Mouse (Mus musculus) macrophage (primary cell): ENCODE data around the gene Nlgn3. TPM values are rescaled to one million over a fixed set of nuclear protein-coding genes. Genes with fewer than 3 reads are reported as not detected.

Source experiments
- H3K27ac ChIP-seq: fragments of 350-480 bp; formaldehyde crosslinking; 2 replicates; pipeline ENCODE4 v1.9.0; 2021
- H3K36me3 ChIP-seq: fragments of 350-480 bp; formaldehyde crosslinking; 2 replicates; pipeline ENCODE4 v1.9.0; 2021; ENCODE audit errors: inconsistent target
- H3K4me3 ChIP-seq: fragments of 350-480 bp; formaldehyde crosslinking; 2 replicates; pipeline ENCODE4 v1.9.0; 2021; ENCODE audit errors: inconsistent target
- H3K79me2 ChIP-seq: fragments of 350-480 bp; formaldehyde crosslinking; 2 replicates; pipeline ENCODE4 v1.9.0; 2021; ENCODE audit errors: inconsistent target
- WGBS: methylation state at CpG from one replicate; pipeline ENCODE4 v1.1.7; 2026; ENCODE audit warnings: inconsistent platforms; ENCODE audit not compliant: missing documents; 5-methylcytosine and 5-hydroxymethylcytosine counted together
- polyA plus RNA-seq: library from polyadenylated mRNA; stranded (reverse); fragments of 250-400 nt; gene quantifications from 3 replicates; pipeline ENCODE4 v1.2.4, GENCODE M21; 2018; ENCODE audit warnings: inconsistent platforms
- total RNA-seq, 78 experiments: library from RNA; depleted of rRNA; stranded (reverse); fragments of 250-400 nt; gene quantifications; 1 replicate in 9 of 78; 2 replicates in 24 of 78; 3 replicates in 43 of 78; 4 replicates in 2 of 78; pipeline ENCODE4 v1.2.4; 2018; ENCODE audit warnings: inconsistent platforms in 56 of 78

Nlgn3 gene
- total RNA-seq (2018; cell fraction: chromatin; rRNA removed), result 1 to 10 TPM in 4 of 26 experiments, under 1 TPM in 7, not detected in 15; 0.10 to 1.3 (median 0.60) TPM
- total RNA-seq (2018; cell fraction: cytosol; rRNA removed), result not detected
- total RNA-seq (2018; cell fraction: nucleus; rRNA removed), result 1 to 10 TPM in 1 of 26 experiments, under 1 TPM in 4, not detected in 21; 0.42 to 1.1 (median 0.56) TPM
- not detected in 3 replicates for polyA plus RNA-seq

DNA sequence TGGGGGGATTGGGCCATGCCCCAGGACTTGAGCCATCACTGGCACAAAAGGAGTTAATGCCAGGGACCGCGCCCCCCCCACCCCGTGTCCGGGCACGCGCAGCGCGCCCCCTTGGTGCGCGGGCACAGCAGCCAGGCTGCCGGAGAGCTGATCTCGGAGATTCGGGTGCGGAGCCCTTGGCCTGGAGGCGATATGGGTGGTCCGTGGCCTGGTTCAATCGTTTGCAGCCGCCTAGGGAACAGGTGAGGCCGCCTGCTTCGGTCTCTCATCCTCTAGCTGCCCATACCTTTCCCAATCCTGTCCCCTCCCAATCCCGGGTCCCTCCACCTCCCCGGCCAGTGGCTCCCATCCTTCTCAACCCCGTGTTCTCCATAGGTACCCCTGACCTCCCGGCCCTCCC, at the start of gene Nlgn3:
TSS of gene Nlgn3 (plus strand) at position 114 of the 400 bp plus-strand sequence.
- no peak within 1 kb of the TSS for H3K4me3 ChIP-seq
- peaks cover 6% of the 10 kb centered on the region; the same call in 1 of the 2 replicates for H3K36me3 ChIP-seq
- no peaks in the 10 kb centered on the region for H3K79me2 ChIP-seq
- H3K27ac ChIP-seq, result no peak within 1 kb of the TSS
- WGBS, result 52% methylated on average over 24 of the region's 24 CpGs

DNA sequence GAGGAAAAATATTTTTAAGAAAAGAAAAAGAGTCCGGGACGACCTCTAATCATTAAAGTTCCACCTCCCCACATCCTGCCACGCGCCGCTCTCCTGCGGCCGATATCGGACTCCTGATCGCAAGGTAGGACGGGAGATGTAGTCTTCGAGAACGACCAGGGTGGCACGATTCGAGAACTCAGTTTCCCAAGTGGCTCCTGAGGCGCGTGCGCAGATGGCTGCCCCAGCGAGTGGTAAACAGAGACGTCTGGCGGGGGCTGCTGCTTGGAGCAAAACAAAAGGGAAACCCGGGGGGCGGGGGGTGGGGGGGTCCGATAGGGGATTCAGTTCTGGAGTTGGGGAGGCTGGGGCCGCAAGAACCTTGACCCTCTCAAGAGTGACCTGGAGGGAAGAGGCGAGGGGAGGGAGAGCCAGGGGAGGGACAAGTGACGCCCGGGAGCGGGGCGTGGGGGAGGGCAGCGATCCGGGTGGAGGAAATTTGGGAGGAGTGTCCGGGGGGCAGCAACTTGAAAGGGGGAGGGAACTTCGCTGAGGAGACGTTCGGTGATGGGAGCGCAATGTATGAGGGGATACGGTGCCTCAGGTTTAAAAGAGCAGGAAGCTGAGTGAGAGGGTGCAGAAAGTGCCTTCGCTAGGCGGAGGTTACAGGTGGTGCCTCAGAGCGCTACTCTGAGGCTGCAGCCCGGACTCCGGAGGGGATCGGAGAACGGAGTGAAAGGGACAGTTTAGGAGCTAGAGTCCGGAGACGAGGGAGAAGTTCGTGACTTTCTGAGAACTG, 44.8 kb upstream of the Nlgn3 start, which contains the start of gene Foxo4:
TSS of gene Foxo4 (plus strand) at position 577 of the 778 bp plus-strand sequence.
- H3K27ac ChIP-seq, result peak within 1 kb of the TSS; percentile 39
- WGBS, result 23% methylated on average over 35 of the region's 47 CpGs
- H3K4me3 ChIP-seq, result peak within 1 kb of the TSS; percentile 65
- no peaks in the 10 kb centered on the region for H3K79me2 ChIP-seq
- H3K36me3 ChIP-seq, result no peaks in the 10 kb centered on the region

DNA sequence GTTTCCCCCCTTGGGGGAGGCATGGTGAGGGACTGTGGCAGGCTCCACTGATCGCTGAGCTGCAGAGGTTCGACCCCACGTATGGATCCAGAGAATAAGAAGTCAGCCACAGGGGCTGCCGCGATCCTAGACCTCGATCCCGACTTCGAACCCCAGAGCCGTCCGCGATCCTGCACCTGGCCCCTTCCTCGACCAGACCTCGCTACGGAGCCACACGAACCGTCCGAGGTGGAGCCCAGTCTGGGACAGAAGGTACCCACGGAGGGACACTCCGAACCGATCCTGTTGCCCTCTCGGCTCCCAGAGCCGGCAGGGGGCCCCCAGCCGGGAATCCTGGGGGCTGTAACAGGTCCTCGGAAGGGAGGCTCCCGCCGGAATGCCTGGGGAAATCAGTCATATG, 44.2 kb upstream of the Nlgn3 start:
- H3K36me3 ChIP-seq, result no peaks in the 10 kb centered on the region
- H3K27ac ChIP-seq, result peak overlapping the region; percentile 39; the same call in 1 of the 2 replicates
- WGBS, result 24% methylated on average over 23 of the region's 26 CpGs
- H3K79me2 ChIP-seq, result no peaks in the 10 kb centered on the region
- H3K4me3 ChIP-seq, result peak overlapping the region; percentile 65

DNA sequence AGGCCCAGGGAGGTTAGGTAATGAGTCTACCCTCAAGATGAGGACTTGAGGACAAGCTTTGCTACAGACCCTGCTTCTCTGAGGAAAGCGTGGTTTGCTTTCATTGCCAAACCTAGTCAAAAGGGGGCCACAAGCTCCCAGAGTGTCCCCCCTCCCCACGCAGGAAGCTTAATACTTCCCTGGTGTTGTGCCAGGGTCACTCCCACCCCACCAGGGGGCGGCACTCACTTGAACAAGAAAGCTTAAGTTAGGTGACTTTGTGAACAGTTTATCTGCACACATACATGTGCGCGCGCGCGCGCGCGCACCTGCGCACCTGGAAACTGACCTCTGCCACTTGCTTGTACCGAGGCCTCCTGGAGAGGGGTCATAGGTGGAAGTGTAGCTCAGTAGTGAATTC, 42.4 kb upstream of the Nlgn3 start:
- no peaks in the 10 kb centered on the region for H3K36me3 ChIP-seq
- H3K79me2 ChIP-seq, result no peaks in the 10 kb centered on the region
- no peak overlapping the region for H3K27ac ChIP-seq
- 87% methylated on average over 12 of the region's 13 CpGs for WGBS
- no peak overlapping the region for H3K4me3 ChIP-seq

DNA sequence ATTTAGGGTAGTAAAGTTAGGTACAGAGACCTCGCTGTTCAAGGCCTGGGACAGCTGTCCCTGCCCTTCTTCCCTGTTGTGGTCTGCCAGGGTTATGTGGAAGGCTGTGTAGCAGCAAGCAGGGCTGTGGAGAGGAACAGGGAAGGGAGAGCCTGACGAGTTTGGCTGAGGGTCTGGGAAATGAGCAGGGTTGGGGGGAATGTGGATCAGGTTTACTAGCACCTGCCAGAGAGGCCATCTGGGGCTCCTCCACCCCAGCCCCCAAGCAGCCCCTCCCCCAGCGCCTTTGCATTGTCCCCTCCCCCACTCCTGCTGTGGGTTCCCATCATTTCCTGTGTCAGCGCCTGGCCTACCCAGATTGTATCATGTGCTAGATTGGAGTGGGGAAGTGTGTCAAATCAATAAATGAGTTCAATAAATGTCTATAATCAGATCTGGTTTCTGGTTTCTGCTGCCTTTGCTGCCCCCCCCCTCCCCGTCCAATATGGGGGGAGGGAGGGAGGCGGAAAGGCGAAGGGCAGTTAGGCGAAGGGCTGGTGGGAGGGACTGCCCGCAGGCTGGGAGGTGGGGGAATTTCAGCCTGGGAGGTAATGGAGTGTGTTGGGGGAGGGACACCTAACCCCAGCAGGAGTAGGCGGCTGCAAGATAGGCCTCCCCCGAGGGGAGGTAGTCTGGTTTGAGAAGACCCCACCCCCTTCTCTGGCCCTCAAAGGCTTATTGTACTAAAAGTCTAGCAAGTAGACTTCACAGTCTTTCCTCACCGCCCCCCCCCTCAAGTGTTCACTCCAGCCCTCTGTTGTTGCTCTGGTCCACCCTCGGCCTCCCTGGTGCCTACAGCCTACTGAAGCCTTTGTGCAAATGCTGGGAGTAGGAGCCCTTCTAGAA, 38.3 kb upstream of the Nlgn3 start:
- H3K27ac ChIP-seq, result peak overlapping the region; percentile 54
- no peaks in the 10 kb centered on the region for H3K79me2 ChIP-seq
- 35% methylated on average over 6 of the region's 13 CpGs for WGBS
- no peaks in the 10 kb centered on the region for H3K36me3 ChIP-seq
- no peak overlapping the region for H3K4me3 ChIP-seq

DNA sequence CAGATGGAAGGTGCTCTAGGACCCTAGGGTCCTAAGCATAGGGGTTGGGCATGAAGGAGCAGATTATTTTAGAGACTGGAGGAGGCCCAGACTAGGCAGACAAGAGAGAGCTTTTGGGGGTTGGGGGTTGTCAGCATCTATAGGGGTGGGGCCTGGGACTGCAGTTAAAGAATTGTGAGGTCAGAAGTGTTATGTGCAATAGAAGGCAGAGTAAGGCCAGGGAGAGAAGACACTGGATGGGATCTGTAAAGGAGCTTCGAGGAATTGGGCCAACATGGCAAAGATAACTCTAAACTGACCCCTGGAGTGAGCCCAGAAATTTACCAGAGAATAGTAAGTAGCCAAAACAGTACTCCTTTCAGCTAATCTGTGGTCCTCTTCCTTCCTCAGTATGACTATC, 35.1 kb upstream of the Nlgn3 start, which contains the start of gene Gm614:
TSS of gene Gm614 (minus strand) at position 101 of the 400 bp plus-strand sequence.
- 100% methylated on average over 1 of the region's 1 CpGs for WGBS
- H3K36me3 ChIP-seq, result no peaks in the 10 kb centered on the region
- peaks cover 12% of the 10 kb centered on the region; the same call in 1 of the 2 replicates for H3K79me2 ChIP-seq
- H3K27ac ChIP-seq, result no peak within 1 kb of the TSS
- no peak within 1 kb of the TSS for H3K4me3 ChIP-seq

DNA sequence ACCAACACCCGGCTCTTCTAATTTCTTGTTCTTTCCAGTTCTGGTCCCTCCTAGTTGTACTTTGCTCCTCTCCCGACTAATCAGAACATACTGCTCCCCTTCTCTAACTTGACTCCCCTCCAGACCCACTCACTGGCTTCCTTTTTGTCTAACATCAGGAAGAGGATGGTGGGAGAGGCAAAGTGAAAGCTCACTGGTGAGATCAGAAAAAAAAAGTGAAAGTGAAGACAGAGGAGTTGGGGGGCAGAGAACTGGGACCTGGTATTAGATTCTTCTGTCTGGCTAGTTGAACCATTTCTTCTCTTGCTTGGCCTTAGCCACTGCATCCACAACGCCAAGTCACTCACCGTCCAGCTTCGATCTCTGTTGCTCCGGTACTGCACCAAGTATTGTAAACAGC, 32.3 kb upstream of the Nlgn3 start:
- 60% methylated on average over 6 of the region's 6 CpGs for WGBS
- Histone ChIP-seq H3K27ac (no peak overlapping the region), H3K79me2 (peaks cover 12% of the 10 kb centered on the region; the same call in 1 of the 2 replicates), H3K36me3 (no peaks in the 10 kb centered on the region), H3K4me3 (peak overlapping the region; percentile 32)

DNA sequence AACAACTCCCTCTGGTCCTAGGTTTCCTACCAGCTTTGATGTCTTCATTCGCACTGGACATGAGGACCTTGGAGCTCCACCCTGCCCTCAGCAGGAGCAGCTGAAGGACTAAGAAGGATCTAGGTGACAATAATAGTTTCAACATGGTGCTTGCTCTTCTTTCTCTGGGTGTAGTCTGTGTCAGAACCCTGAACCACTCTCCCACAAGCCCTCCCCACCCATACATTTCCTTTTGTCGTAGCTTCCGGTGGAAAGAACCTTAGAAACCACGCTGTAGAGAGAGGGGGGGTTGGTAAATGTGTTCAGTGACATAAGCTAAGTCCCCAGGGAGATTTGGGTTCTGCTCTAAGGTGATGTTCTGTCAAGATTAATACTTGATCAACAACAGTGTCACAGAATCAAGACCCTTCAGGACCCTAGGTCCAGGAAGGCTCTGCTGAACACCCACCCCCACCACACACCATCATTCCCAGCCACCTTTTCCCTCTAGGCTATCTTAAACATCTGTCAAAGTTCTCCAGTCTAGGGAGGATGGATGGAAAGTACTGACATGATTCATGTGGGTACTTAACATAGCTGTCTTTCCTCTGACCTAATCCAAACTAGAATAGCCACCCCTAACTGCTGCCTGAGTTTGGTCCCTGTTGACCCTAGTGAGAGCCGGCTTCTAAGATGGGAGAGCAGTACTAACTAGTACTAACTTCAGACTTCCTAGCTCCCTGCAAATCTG, 30.8 kb upstream of the Nlgn3 start, which contains the start of gene Il2rg:
TSS of gene Il2rg (minus strand) at position 231 of the 730 bp plus-strand sequence.
- H3K4me3 ChIP-seq, result peak within 1 kb of the TSS; percentile 32
- WGBS, result 31% methylated on average over 3 of the region's 5 CpGs
- H3K27ac ChIP-seq, result peak within 1 kb of the TSS; percentile 35
- peaks cover 12% of the 10 kb centered on the region; the same call in 1 of the 2 replicates for H3K79me2 ChIP-seq
- H3K36me3 ChIP-seq, result no peaks in the 10 kb centered on the region

DNA sequence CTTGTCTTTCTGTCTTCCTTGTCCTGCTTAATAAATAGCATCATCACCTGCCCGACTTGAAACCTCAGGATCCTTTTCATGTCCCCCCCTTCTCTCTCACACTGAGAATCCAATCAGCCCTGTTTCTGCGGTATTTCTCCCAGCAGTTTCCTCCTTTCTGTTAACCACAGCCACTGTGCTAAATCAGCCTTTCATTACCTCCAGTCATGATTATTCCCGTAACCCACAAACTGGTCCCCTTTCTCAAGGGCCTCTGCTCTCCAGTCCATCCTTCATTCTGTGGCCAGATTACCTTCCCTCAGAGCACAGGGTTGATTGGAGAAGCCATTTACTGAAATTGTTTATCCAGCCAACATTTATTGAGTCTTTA, 30.2 kb upstream of the Nlgn3 start, which contains the start of gene Gm20489:
TSS of gene Gm20489 (minus strand) at position 269 of the 370 bp plus-strand sequence.
- Histone ChIP-seq H3K27ac (peak within 1 kb of the TSS; percentile 35), H3K4me3 (peak within 1 kb of the TSS; percentile 32), H3K79me2 (peaks cover 12% of the 10 kb centered on the region; the same call in 1 of the 2 replicates), H3K36me3 (no peaks in the 10 kb centered on the region)
- 32% methylated on average over 3 of the region's 3 CpGs for WGBS

DNA sequence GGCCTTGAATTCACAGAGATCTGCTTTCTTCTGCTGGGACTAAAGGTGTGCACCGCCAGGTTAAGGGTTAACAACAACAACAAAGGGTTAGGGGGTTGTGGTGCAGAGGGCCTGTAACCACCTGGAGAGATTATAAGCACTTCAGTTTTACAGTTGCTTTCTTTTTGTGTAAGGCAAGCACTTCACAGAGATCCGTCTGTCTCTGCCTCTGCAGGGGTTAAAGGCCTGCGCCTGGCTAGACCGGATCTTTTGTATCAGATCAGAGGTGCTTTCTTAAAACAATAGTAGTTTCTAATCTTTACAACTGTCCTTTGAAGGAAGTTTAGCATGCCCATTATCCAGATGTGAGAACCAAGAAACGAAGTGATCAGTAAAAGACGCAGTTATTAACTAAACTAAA, 25.6 kb upstream of the Nlgn3 start:
- no peak overlapping the region for H3K27ac ChIP-seq
- H3K4me3 ChIP-seq, result no peak overlapping the region
- H3K79me2 ChIP-seq, result peaks cover 4% of the 10 kb centered on the region; the same call in 1 of the 2 replicates
- 50% methylated on average over 6 of the region's 6 CpGs for WGBS
- H3K36me3 ChIP-seq, result no peaks in the 10 kb centered on the region

DNA sequence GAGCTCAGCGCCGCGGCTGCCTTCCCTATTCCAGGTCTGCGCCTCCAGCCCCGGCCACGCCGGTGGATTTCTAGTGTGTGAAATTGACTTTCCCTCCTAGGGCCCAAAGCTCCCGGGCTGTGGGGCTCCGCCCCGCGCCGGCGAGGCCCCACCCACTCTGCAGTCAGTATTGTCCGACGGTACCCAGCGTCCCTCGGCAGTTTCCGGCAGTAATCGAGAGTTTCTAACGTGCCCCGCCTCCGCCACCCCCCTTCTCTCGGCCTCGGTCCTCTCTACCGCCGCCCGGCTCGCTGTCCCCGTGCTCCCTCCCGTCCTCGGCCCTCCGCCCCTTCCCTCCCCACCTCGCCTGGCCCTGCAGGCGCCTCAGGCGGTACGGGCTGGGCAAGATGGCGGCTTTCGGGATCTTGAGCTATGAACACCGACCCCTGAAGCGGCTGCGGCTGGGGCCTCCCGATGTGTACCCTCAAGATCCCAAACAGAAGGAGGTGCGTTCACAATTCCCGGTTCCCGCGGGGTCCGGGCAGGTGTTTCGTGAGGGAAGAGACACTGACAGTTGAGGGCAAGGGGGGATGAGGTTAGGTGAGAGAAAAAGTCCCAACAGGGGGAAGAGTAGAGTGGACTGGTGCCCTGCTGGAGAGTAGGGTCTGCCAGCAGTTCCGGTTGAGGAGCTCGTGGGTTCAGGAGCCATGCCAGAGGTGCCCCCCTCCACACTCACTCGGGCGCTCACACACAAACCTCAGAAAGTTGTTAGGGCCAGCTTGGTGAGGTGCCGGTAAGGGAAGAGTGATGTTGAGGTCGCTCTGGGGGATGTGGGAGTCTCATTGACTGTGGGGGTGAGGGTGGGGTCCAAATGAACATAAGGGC, 24.9 kb upstream of the Nlgn3 start, which contains the start of gene Med12:
TSS of gene Med12 (plus strand) at position 156 of the 864 bp plus-strand sequence.
- H3K36me3 ChIP-seq, result peaks cover under 1% of the 10 kb centered on the region; the same call in 1 of the 2 replicates
- peak within 1 kb of the TSS; percentile 63 for H3K4me3 ChIP-seq
- 20% methylated on average over 46 of the region's 54 CpGs for WGBS
- peak within 1 kb of the TSS; percentile 64 for H3K27ac ChIP-seq
- peaks cover 4% of the 10 kb centered on the region; the same call in 1 of the 2 replicates for H3K79me2 ChIP-seq

DNA sequence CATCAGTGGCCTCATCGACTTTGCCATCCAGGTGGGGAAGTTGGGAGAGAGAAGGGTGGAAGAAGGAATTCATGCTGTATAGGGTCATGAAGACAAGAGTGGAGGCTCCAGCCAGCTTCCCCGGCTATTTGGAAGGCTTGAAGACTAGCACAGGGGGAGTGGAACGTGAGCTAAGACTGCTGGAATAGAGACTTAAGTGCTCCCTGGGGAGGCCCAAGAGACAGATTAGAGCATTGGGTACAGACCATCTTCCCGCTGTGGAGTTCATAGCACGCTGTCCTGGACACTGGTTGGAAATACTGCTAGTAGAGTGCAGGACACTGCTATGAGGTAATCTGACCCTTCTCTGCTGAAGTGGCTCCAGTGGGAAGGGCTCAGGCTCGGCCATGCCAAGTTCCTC, 16.2 kb upstream of the Nlgn3 start:
- no peaks in the 10 kb centered on the region for H3K79me2 ChIP-seq
- H3K36me3 ChIP-seq, result peaks cover 24% of the 10 kb centered on the region; the same call in 1 of the 2 replicates
- no peak overlapping the region for H3K27ac ChIP-seq
- 92% methylated on average over 6 of the region's 6 CpGs for WGBS
- H3K4me3 ChIP-seq, result no peak overlapping the region

DNA sequence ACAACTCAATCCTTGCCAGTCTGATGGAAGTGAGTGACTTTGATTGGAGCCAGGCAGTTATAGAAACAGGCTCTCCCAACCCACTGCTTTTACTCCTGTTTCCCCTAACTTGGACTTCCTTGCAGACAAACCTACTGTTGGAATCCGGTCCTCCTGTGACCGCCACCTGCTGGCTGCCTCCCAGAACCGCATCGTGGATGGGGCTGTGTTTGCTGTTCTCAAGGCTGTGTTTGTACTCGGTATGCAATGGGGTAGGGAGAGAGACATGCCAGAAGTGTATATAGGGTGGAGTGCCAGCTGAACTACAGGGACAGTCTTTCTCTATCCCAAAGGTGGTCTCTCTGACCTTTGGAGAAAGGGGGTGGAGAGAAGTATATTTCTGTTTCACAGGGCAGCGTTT, 13.4 kb upstream of the Nlgn3 start:
- Histone ChIP-seq H3K36me3 (peaks cover 25% of the 10 kb centered on the region; the same call in 1 of the 2 replicates), H3K4me3 (no peak overlapping the region), H3K27ac (no peak overlapping the region), H3K79me2 (no peaks in the 10 kb centered on the region)
- WGBS, result 39% methylated on average over 5 of the region's 6 CpGs
